Mouse (Mus musculus) testis, adult 2 months (tissue): ENCODE results near the gene Gm42906. TPM values are rescaled to one million over a fixed set of nuclear protein-coding genes. Genes with fewer than 3 reads are reported as not detected.

ENCODE experiments used
- H3K27ac ChIP-seq: fragments of 200-500 bp; 2 replicates; pipeline ENCODE4 v1.5.1; 2012; ENCODE audit warnings: low read depth, low read length; ENCODE audit not compliant: control insufficient read depth, insufficient read depth
- H3K27me3 ChIP-seq: fragments of 200-500 bp; 2 replicates; pipeline ENCODE4 v1.6.1; 2012; ENCODE audit warnings: mild to moderate bottlenecking, low read length, moderate library complexity; ENCODE audit not compliant: control insufficient read depth, insufficient read depth
- H3K36me3 ChIP-seq: fragments of 200-500 bp; 2 replicates; pipeline ENCODE4 v1.6.1; 2012; ENCODE audit warnings: mild to moderate bottlenecking, low read length; ENCODE audit not compliant: control insufficient read depth, insufficient read depth
- H3K4me1 ChIP-seq: fragments of 200-500 bp; 2 replicates; pipeline ENCODE4 v1.6.1; 2012; ENCODE audit warnings: low read length; ENCODE audit not compliant: control insufficient read depth, insufficient read depth
- H3K4me3 ChIP-seq: fragments of 200-500 bp; 2 replicates; pipeline ENCODE4 v1.5.1; 2012; ENCODE audit warnings: low read depth, mild to moderate bottlenecking, low read length, moderate library complexity, mixed read lengths; ENCODE audit not compliant: control insufficient read depth
- CTCF ChIP-seq: fragments of 200-500 bp; IDR thresholded peaks from 2 replicates; pipeline ENCODE4 v1.5.1; 2012; ENCODE audit warnings: low read depth, mild to moderate bottlenecking, inconsistent platforms, low read length, moderate library complexity; ENCODE audit not compliant: control insufficient read depth, insufficient read depth, insufficient replicate concordance
- POLR2A ChIP-seq: fragments of 200-500 bp; IDR thresholded peaks from 2 replicates; pipeline ENCODE4 v1.6.1; 2012; ENCODE audit warnings: low read depth, mild to moderate bottlenecking, inconsistent platforms, low read length, moderate library complexity; ENCODE audit not compliant: control insufficient read depth
- polyA plus RNA-seq: library from polyadenylated mRNA; depleted of rRNA; stranded (reverse); fragments of >200 nt; gene quantifications from 2 replicates; pipeline ENCODE4 v1.2.3, GENCODE M21; 2012

Gene Gm42906
- polyA plus RNA-seq, 1 experiment: not detected

DNA sequence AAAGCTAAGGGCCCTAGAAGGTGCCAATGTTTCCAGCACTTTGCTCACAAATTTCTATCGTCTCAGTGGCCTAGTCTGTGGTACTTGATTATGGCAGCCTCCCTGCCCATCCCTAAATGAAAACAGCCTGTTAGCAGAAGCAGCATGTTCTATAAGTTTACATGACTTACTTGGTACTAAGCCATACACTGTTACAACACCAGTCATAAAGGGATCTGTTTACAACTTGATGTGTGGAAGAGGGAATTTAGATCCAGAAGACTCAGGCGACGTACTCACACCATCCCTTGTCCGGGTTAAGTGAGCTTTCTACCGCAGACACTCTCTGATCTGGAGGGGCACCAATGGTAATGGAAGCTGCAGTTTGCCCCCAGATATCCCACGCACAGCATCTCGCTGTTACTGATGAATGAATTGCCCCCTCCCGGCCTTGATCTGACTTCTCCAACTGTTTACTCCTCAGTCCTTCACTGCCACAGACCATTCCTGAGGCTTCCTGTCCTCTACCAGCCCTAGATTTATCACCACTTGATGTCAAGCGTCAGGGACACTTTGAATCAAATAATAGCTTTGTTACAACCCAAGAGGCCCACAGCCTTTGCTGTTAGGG lies 247.7 kb downstream of the Gm42906 start:
- no peak for TF ChIP-seq POLR2A
- no peak for TF ChIP-seq CTCF
- Histone ChIP-seq H3K27me3 (no peaks in the 10 kb centered on the region), H3K27ac (no peak overlapping the region), H3K4me1 (no peaks in the 10 kb centered on the region), H3K4me3 (no peak overlapping the region), H3K36me3 (no peaks in the 10 kb centered on the region)

GRCm38 (mm10) chr5:151177171-151177570 lies 250.8 kb downstream of the Gm42906 start:
- Histone ChIP-seq H3K36me3 (no peaks in the 10 kb centered on the region), H3K27ac (no peak overlapping the region), H3K27me3 (no peaks in the 10 kb centered on the region), H3K4me3 (no peak overlapping the region), H3K4me1 (no peaks in the 10 kb centered on the region)
- TF ChIP-seq POLR2A: no peak
- no peak for TF ChIP-seq CTCF

GRCm38 (mm10) chr5:151175897-151176313 lies 252.1 kb downstream of the Gm42906 start:
- TF ChIP-seq POLR2A (no peak), CTCF (no peak)
- Histone ChIP-seq H3K27ac (no peak overlapping the region), H3K36me3 (no peaks in the 10 kb centered on the region), H3K4me3 (no peak overlapping the region), H3K27me3 (no peaks in the 10 kb centered on the region), H3K4me1 (no peaks in the 10 kb centered on the region)

- Histone ChIP-seq H3K27ac (no peak overlapping the region), H3K4me3 (no peak overlapping the region), H3K27me3 (no peaks in the 10 kb centered on the region), H3K4me1 (no peaks in the 10 kb centered on the region), H3K36me3 (no peaks in the 10 kb centered on the region)
- TF ChIP-seq POLR2A (no peak), CTCF (no peak)
Measured at GRCm38 (mm10) chr5:151174485-151175460, 253.2 kb downstream of the Gm42906 start.

DNA sequence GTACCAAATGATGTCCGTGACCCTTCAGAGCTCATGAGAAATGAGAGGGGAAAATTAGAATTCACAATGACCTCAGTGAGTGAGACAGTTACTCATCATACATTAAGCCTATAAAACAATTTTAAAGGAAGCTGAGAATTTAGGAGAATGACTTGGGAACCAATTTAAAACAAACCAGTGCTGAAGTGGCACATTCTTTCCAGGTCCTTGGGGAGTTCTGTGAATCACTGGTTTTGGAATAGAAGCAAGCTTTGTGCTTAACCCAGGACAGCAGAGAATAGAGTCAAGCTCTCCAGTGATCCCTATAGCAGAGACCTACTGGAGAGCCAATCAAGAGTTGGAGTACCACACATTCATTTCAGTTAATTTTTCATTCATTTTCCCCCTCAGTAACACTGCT lies 254.2 kb downstream of the Gm42906 start:
- Histone ChIP-seq H3K4me3 (no peak overlapping the region), H3K27me3 (no peaks in the 10 kb centered on the region), H3K36me3 (no peaks in the 10 kb centered on the region), H3K4me1 (no peaks in the 10 kb centered on the region), H3K27ac (no peak overlapping the region)
- TF ChIP-seq CTCF: no peak
- TF ChIP-seq POLR2A: no peak

DNA sequence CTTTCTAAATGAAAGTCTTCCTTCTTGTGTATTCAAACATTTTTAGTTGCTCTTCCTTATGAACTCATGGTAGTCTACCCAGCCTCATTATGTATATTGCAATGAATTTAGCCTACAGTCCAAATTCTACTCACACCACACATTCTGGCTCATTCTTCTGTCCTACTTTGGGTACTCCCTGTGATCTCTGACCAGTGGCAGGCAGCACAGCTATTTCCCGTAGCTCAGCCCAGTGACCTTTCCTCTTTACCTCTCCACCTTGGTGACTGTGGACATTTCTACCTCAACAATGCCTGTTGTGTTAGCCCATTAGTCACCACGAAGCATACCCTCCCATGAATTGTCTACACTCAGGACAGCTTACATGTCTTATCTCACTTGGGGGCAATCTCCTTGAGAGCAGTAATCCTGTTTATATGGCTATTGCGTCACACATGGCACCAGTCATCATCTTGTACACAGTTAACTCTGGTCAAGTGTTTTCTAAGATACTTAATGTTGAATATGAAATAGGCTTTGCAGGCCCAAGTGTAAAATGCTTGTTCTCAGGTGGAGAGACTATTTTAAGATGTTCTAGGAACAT lies 257.7 kb downstream of the Gm42906 start:
- no peaks in the 10 kb centered on the region for H3K27me3 ChIP-seq
- H3K36me3 ChIP-seq: no peaks in the 10 kb centered on the region
- no peaks in the 10 kb centered on the region for H3K4me1 ChIP-seq
- TF ChIP-seq CTCF (no peak), POLR2A (no peak)
- H3K27ac ChIP-seq: no peak overlapping the region
- no peak overlapping the region for H3K4me3 ChIP-seq

GRCm38 (mm10) chr5:151168191-151168590 lies 259.8 kb downstream of the Gm42906 start:
- H3K27me3 ChIP-seq: no peaks in the 10 kb centered on the region
- TF ChIP-seq POLR2A: no peak
- no peak for TF ChIP-seq CTCF

More at GRCm38 (mm10) chr5:151168191-151168590, 259.8 kb downstream of the Gm42906 start:
- Histone ChIP-seq H3K4me1 (no peaks in the 10 kb centered on the region), H3K36me3 (no peaks in the 10 kb centered on the region), H3K4me3 (no peak overlapping the region), H3K27ac (no peak overlapping the region)
